Mouse (Mus musculus): ENCODE measurements around the gene Polr2h.

- no peak for TF ChIP-seq POLR2A (IDR thresholded peaks at IDR 0.05; ENCODE audit: control insufficient read depth, low read depth, low read length)
- TF ChIP-seq CTCF (IDR thresholded peaks at IDR 0.05; ENCODE audit: control insufficient read depth, insufficient read depth, insufficient replicate concordance, low read depth, low read length) = no peak
Observed at GRCm38 (mm10) chr16:20725750-20726149, 8.3 kb downstream of the Polr2h start.

Measured in testis, adult 2 months (tissue).